Mouse (Mus musculus): ENCODE data around the gene Tef. TPM values are rescaled to one million over a fixed set of nuclear protein-coding genes. Genes with fewer than 3 reads are reported as not detected.

Gene Tef
- polyA plus RNA-seq, 1 experiment from 2014 or later: 28.9 TPM

GRCm38 (mm10) chr15:81772431-81773120, 29.6 kb upstream of the Tef start:
- ATAC-seq (ENCODE audit: insufficient number of reproducible peaks, low FRiP score, low TSS enrichment, low read depth): no peak
- H3K9me3 ChIP-seq: no peaks in the 10 kb centered on the region
- no peak overlapping the region for H3K4me2 ChIP-seq
- no peaks in the 10 kb centered on the region for H3K27me3 ChIP-seq
- no peak overlapping the region for H3K4me3 ChIP-seq
- peaks cover 89% of the 10 kb centered on the region for H3K36me3 ChIP-seq
- peaks cover 3% of the 10 kb centered on the region; the same call in 1 of the 2 replicates for H3K4me1 ChIP-seq
- WGBS: 63% methylated on average over 20 of the region's 20 CpGs
- no peak overlapping the region for H3K9ac ChIP-seq
- 0 out of 2 replicates have a peak overlapping the region, but pooled peaks have one; percentile 43 for H3K27ac ChIP-seq

GRCm38 (mm10) chr15:81774505-81775171, 27.6 kb upstream of the Tef start:
- Histone ChIP-seq H3K4me2 (no peak overlapping the region), H3K9ac (no peak overlapping the region), H3K4me3 (no peak overlapping the region), H3K4me1 (peaks cover 3% of the 10 kb centered on the region; the same call in 1 of the 2 replicates), H3K27me3 (no peaks in the 10 kb centered on the region), H3K36me3 (peaks cover 91% of the 10 kb centered on the region), H3K9me3 (no peaks in the 10 kb centered on the region), H3K27ac (no peak overlapping the region)
- no peak for ATAC-seq (ENCODE audit: insufficient number of reproducible peaks, low FRiP score, low TSS enrichment, low read depth)
- WGBS: 93% methylated on average over 15 of the region's 15 CpGs

GRCm38 (mm10) chr15:81776631-81777422, 25.4 kb upstream of the Tef start:
- no peak overlapping the region for H3K9ac ChIP-seq
- no peak for ATAC-seq (ENCODE audit: insufficient number of reproducible peaks, low FRiP score, low TSS enrichment, low read depth)
- peaks cover 98% of the 10 kb centered on the region for H3K36me3 ChIP-seq
- 90% methylated on average over 11 of the region's 11 CpGs for whole genome bisulfite sequencing
- no peak overlapping the region for H3K4me3 ChIP-seq
- H3K4me1 ChIP-seq: peaks cover 3% of the 10 kb centered on the region; the same call in 1 of the 2 replicates
- H3K27ac ChIP-seq: no peak overlapping the region
- H3K27me3 ChIP-seq: no peaks in the 10 kb centered on the region
- H3K4me2 ChIP-seq: no peak overlapping the region
- no peaks in the 10 kb centered on the region for H3K9me3 ChIP-seq

GRCm38 (mm10) chr15:81781816-81782215, 20.4 kb upstream of the Tef start:
- H3K4me2 ChIP-seq: no peak overlapping the region
- H3K9me3 ChIP-seq: no peaks in the 10 kb centered on the region
- peaks cover 94% of the 10 kb centered on the region for H3K36me3 ChIP-seq
- 81% methylated on average over 7 of the region's 7 CpGs for WGBS
- H3K9ac ChIP-seq: no peak overlapping the region
- H3K27me3 ChIP-seq: no peaks in the 10 kb centered on the region
- no peak overlapping the region for H3K27ac ChIP-seq
- ATAC-seq (ENCODE audit: insufficient number of reproducible peaks, low FRiP score, low TSS enrichment, low read depth): no peak
- no peaks in the 10 kb centered on the region for H3K4me1 ChIP-seq
- H3K4me3 ChIP-seq: no peak overlapping the region

- Histone ChIP-seq H3K9me3 (no peaks in the 10 kb centered on the region), H3K4me1 (no peaks in the 10 kb centered on the region), H3K27me3 (no peaks in the 10 kb centered on the region), H3K4me2 (no peak overlapping the region), H3K9ac (no peak overlapping the region), H3K36me3 (peaks cover 90% of the 10 kb centered on the region), H3K4me3 (no peak overlapping the region), H3K27ac (no peak overlapping the region)
- WGBS: 60% methylated on average over 5 of the region's 5 CpGs
- ATAC-seq (ENCODE audit: insufficient number of reproducible peaks, low FRiP score, low TSS enrichment, low read depth): no peak
Measured at GRCm38 (mm10) chr15:81784762-81785161, 17.5 kb upstream of the Tef start.

GRCm38 (mm10) chr15:81785701-81786100, 16.5 kb upstream of the Tef start:
- Histone ChIP-seq H3K27me3 (no peaks in the 10 kb centered on the region), H3K9me3 (no peaks in the 10 kb centered on the region), H3K4me2 (no peak overlapping the region), H3K4me1 (no peaks in the 10 kb centered on the region), H3K9ac (no peak overlapping the region), H3K4me3 (no peak overlapping the region), H3K27ac (no peak overlapping the region), H3K36me3 (peaks cover 88% of the 10 kb centered on the region)
- WGBS: 94% methylated on average over 8 of the region's 8 CpGs
- no peak for ATAC-seq (ENCODE audit: insufficient number of reproducible peaks, low FRiP score, low TSS enrichment, low read depth)

- Histone ChIP-seq H3K27ac (no peak overlapping the region), H3K27me3 (no peaks in the 10 kb centered on the region), H3K9ac (no peak overlapping the region), H3K4me3 (no peak overlapping the region), H3K4me2 (no peak overlapping the region), H3K36me3 (peaks cover 87% of the 10 kb centered on the region), H3K4me1 (no peaks in the 10 kb centered on the region), H3K9me3 (no peaks in the 10 kb centered on the region)
- WGBS: 96% methylated on average over 13 of the region's 13 CpGs
- no peak for ATAC-seq (ENCODE audit: insufficient number of reproducible peaks, low FRiP score, low TSS enrichment, low read depth)
Measured at GRCm38 (mm10) chr15:81787525-81787924, 14.7 kb upstream of the Tef start.

GRCm38 (mm10) chr15:81792444-81792843, 9.8 kb upstream of the Tef start:
- H3K4me3 ChIP-seq: no peak overlapping the region
- WGBS: 94% methylated on average over 9 of the region's 9 CpGs
- no peaks in the 10 kb centered on the region for H3K4me1 ChIP-seq
- peaks cover 73% of the 10 kb centered on the region for H3K36me3 ChIP-seq
- H3K4me2 ChIP-seq: no peak overlapping the region
- H3K9me3 ChIP-seq: no peaks in the 10 kb centered on the region
- no peak overlapping the region for H3K9ac ChIP-seq
- no peak for ATAC-seq (ENCODE audit: insufficient number of reproducible peaks, low FRiP score, low TSS enrichment, low read depth)
- no peak overlapping the region for H3K27ac ChIP-seq
- H3K27me3 ChIP-seq: no peaks in the 10 kb centered on the region

- ATAC-seq (ENCODE audit: insufficient number of reproducible peaks, low FRiP score, low TSS enrichment, low read depth): no peak
- Histone ChIP-seq H3K4me1 (no peaks in the 10 kb centered on the region), H3K9me3 (no peaks in the 10 kb centered on the region), H3K27me3 (no peaks in the 10 kb centered on the region), H3K4me2 (no peak overlapping the region), H3K9ac (no peak overlapping the region), H3K27ac (no peak overlapping the region), H3K4me3 (no peak overlapping the region), H3K36me3 (peaks cover 45% of the 10 kb centered on the region)
- WGBS: 70% methylated on average over 3 of the region's 3 CpGs
Measured at GRCm38 (mm10) chr15:81796228-81796627, 6.0 kb upstream of the Tef start.

GRCm38 (mm10) chr15:81797861-81798260, 4.4 kb upstream of the Tef start:
- H3K27ac ChIP-seq: no peak overlapping the region; the same call in 1 of the 2 replicates
- H3K9ac ChIP-seq: no peak overlapping the region
- no peak overlapping the region for H3K4me2 ChIP-seq
- peaks cover 29% of the 10 kb centered on the region for H3K36me3 ChIP-seq
- H3K27me3 ChIP-seq: no peaks in the 10 kb centered on the region
- no peaks in the 10 kb centered on the region for H3K9me3 ChIP-seq
- WGBS: 86% methylated on average over 6 of the region's 6 CpGs
- no peak for ATAC-seq (ENCODE audit: insufficient number of reproducible peaks, low FRiP score, low TSS enrichment, low read depth)
- H3K4me3 ChIP-seq: no peak overlapping the region
- peaks cover 15% of the 10 kb centered on the region for H3K4me1 ChIP-seq

- ATAC-seq (ENCODE audit: insufficient number of reproducible peaks, low FRiP score, low TSS enrichment, low read depth): no peak
- Histone ChIP-seq H3K4me1 (peaks cover 21% of the 10 kb centered on the region), H3K4me3 (no peak overlapping the region), H3K9ac (no peak overlapping the region), H3K9me3 (no peaks in the 10 kb centered on the region), H3K27ac (no peak overlapping the region), H3K36me3 (peaks cover 24% of the 10 kb centered on the region), H3K27me3 (no peaks in the 10 kb centered on the region), H3K4me2 (no peak overlapping the region)
- WGBS: 88% methylated on average over 4 of the region's 4 CpGs
Measured at GRCm38 (mm10) chr15:81798421-81798820, 3.8 kb upstream of the Tef start.

GRCm38 (mm10) chr15:81800391-81800790, 1.8 kb upstream of the Tef start:
- Histone ChIP-seq H3K9ac (no peak overlapping the region), H3K9me3 (no peaks in the 10 kb centered on the region), H3K4me1 (peaks cover 40% of the 10 kb centered on the region), H3K4me2 (no peak overlapping the region), H3K4me3 (no peak overlapping the region), H3K27me3 (no peaks in the 10 kb centered on the region), H3K36me3 (peaks cover 10% of the 10 kb centered on the region; the same call in 1 of the 2 replicates), H3K27ac (no peak overlapping the region)
- 71% methylated on average over 3 of the region's 3 CpGs for whole genome bisulfite sequencing
- no peak for ATAC-seq (ENCODE audit: insufficient number of reproducible peaks, low FRiP score, low TSS enrichment, low read depth)

Data from limb, embryonic 15.5 days (tissue).